Mouse (Mus musculus): ENCODE results near the gene Sept4.

DNA sequence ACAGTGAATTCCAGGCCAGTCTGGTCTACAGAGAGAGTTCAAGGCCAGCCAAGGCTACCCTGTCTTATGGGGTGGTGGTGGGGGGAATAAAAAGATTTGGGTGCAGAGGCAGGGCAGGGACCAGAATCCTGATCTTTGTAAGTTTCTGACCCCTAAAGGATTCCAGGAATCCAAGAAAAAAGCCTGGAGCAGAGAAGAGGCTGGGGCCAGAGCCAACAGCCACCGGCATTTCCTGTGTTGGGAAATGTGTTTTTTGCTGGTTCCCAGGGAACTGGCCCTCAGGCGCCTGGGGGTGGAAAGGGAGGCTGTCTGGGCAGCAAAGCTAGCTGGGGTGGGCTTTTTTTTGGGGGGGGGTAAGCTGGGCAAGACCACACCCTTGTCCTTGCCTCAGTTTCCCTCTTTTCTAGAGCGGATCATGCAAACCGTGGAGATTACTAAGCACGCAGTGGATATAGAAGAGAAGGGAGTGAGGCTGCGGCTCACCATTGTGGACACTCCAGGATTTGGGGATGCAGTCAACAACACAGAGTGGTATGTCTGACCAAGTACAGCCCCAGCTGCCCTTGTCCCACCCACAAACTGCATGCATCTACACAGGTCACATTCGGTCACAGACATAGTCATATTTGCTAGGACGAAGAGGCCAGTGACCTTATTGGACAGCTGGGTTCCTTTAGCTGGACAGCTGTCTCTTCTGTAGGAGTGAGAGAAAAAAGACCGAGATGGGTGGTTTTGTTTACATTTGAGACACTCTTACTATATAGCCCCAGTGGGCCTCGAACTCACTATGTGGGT lies 16.2 kb downstream of the Sept4 start:
- no peak for TF ChIP-seq CTCF (IDR thresholded peaks at IDR 0.05; ENCODE audit: low read depth)
- no peak for TF ChIP-seq EP300 (optimal IDR thresholded peaks at IDR 0.05)
